Mouse (Mus musculus) ES-Bruce4 (cell line): ENCODE data around the gene Cpa2. TPM values are rescaled to one million over a fixed set of nuclear protein-coding genes. Genes with fewer than 3 reads are reported as not detected.

Experiments used
- H3K27ac ChIP-seq: 2 replicates; pipeline ENCODE4 v1.5.1; 2012; ENCODE audit warnings: low read length, inconsistent platforms; ENCODE audit not compliant: insufficient read depth
- H3K27me3 ChIP-seq: 2 replicates; pipeline ENCODE4 v1.6.1; 2012; ENCODE audit warnings: mild to moderate bottlenecking, low read length, inconsistent platforms; ENCODE audit not compliant: control insufficient read depth, poor library complexity, insufficient read depth, severe bottlenecking
- H3K36me3 ChIP-seq: 2 replicates; pipeline ENCODE4 v1.6.1; 2012; ENCODE audit warnings: inconsistent platforms, mild to moderate bottlenecking, low read length, moderate library complexity; ENCODE audit not compliant: control insufficient read depth, poor library complexity, insufficient read depth, severe bottlenecking
- H3K4me1 ChIP-seq: one replicate; pipeline ENCODE4 v1.8.1; 2011; ENCODE audit warnings: low read length; ENCODE audit not compliant: control insufficient read depth, insufficient read depth
- H3K4me3 ChIP-seq: 2 replicates; pipeline ENCODE4 v1.5.1; 2011; ENCODE audit warnings: low read depth, mild to moderate bottlenecking, low read length
- H3K9ac ChIP-seq: 2 replicates; pipeline ENCODE4 v1.6.1; 2012; ENCODE audit warnings: low read depth, mild to moderate bottlenecking, inconsistent platforms; ENCODE audit not compliant: poor library complexity, severe bottlenecking
- H3K9me3 ChIP-seq: replicated peaks from 2 replicates; pipeline ENCODE4 v1.6.1; 2012; ENCODE audit warnings: mild to moderate bottlenecking, low read length, inconsistent platforms; ENCODE audit not compliant: control insufficient read depth, poor library complexity, insufficient read depth, severe bottlenecking
- CTCF ChIP-seq: IDR thresholded peaks from one replicate; pipeline ENCODE4 v1.8.1; 2011; ENCODE audit warnings: low read depth, low read length
- EP300 ChIP-seq: IDR thresholded peaks from 2 replicates; pipeline ENCODE4 v1.6.1; 2011; ENCODE audit warnings: low read depth, low read length; ENCODE audit not compliant: insufficient read depth
- POLR2A ChIP-seq: IDR thresholded peaks from one replicate; pipeline ENCODE4 v1.8.1; 2011; ENCODE audit warnings: low read length; ENCODE audit not compliant: insufficient read depth
- polyA plus RNA-seq: library from polyadenylated mRNA; stranded (reverse); fragments of >200 nt; gene quantifications from 2 replicates; pipeline ENCODE4 v1.2.4, GENCODE M21; 2011; ENCODE audit warnings: low read depth; ENCODE audit not compliant: missing spikeins, insufficient read depth, insufficient read length

The Cpa2 gene
- polyA plus RNA-seq, 1 experiment, result 1.5 TPM

DNA sequence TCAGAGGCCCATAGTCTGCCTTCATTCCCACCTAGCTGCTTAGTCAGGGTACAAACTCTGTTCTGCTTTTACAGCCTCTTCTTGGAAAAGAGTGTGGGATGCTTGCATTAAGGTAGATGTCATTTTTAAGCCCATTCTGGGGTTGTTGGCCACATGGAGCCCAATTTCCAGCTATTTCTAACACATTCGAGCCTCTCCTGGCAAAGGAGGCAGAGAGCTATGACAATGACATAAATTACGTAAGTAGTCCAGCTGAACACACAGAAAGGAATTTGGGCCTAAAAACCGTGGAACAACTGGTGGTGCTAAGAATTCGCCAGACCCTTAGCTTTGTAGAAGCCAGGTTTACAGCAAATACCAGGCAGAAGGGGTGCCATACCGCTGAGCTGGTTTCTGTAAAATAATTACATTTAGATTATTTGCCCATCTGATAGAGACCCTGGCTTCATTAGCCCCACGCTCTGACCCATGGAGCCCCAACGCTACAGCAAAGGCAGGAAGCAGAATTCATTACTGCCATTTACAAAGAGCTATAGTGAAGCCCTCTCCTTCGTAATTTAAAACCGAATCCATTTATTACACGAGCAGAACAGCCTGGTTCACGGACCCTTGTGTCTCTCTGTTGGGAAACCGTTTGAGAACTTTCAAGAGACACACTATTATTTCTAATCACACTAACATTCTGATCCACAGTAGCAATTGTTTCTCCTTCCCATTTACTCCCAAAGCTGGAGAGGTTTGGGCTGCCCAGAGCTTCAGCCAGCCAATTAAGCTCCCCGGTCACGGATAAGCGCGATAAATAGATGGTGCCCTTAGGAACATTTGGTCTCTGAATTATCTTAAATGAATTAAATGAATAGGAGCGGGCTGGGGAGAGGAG lies 38.8 kb downstream of the Cpa2 start:
- TF ChIP-seq CTCF (no peak), EP300 (no peak), POLR2A (no peak)
- no peak overlapping the region for H3K4me3 ChIP-seq
- H3K9me3 ChIP-seq, result no peaks in the 10 kb centered on the region
- no peaks in the 10 kb centered on the region for H3K36me3 ChIP-seq
- no peaks in the 10 kb centered on the region for H3K4me1 ChIP-seq
- no peaks in the 10 kb centered on the region; the same call in 1 of the 2 replicates for H3K27me3 ChIP-seq
- H3K27ac ChIP-seq, result no peak overlapping the region
- H3K9ac ChIP-seq, result no peak overlapping the region

DNA sequence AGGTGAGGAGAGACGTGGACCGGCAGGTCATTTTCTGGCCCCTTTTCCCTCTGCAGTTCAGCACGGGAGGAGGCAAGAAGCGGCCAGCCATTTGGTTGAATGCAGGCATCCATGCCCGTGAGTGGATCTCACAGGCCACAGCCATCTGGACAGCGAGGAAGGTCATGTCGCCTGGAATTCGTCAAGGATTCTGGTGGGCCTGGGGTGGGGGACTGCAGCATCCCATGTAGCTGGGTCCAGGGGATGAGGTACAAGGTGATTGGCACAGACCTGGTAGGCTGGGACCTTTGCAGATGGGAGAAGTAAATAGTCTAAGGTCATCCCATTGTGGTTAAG lies 39.4 kb downstream of the Cpa2 start:
- TF ChIP-seq EP300 (no peak), CTCF (no peak), POLR2A (no peak)
- no peak overlapping the region for H3K27ac ChIP-seq
- no peaks in the 10 kb centered on the region for H3K9me3 ChIP-seq
- H3K4me3 ChIP-seq, result no peak overlapping the region
- no peaks in the 10 kb centered on the region for H3K4me1 ChIP-seq
- no peaks in the 10 kb centered on the region; the same call in 1 of the 2 replicates for H3K27me3 ChIP-seq
- H3K9ac ChIP-seq, result no peak overlapping the region
- no peaks in the 10 kb centered on the region for H3K36me3 ChIP-seq

DNA sequence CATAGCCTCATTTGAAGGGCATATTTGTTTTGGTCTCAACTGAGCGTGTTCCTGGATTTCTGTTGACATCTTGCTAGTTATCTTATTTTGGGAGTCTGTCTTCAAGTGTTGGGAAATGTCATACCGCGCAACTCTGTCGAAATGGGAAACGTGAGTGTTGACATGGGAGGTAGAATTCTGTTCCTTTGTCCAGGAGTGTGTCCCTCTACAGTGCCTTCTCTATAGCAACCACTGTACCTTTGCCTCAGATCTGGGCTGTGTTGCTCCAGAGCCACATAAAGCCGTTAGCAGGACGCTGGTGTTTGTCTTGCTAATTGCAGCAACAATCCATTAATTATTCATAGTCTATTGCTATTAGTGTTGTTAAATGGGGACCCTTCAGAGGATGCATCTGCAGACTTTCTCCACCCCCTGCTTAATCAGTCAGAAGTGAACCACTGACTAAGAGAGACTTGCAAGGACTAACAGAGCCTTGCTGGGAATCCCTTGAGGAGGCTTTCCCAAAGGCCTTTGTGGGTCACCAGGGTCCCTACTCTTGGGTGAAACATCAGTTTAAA lies 45.6 kb downstream of the Cpa2 start:
- TF ChIP-seq CTCF (no peak), POLR2A (no peak), EP300 (no peak)
- no peak overlapping the region for H3K27ac ChIP-seq
- H3K9me3 ChIP-seq, result no peaks in the 10 kb centered on the region
- no peaks in the 10 kb centered on the region for H3K4me1 ChIP-seq
- H3K27me3 ChIP-seq, result no peaks in the 10 kb centered on the region
- H3K9ac ChIP-seq, result no peak overlapping the region
- H3K36me3 ChIP-seq, result no peaks in the 10 kb centered on the region
- H3K4me3 ChIP-seq, result no peak overlapping the region

DNA sequence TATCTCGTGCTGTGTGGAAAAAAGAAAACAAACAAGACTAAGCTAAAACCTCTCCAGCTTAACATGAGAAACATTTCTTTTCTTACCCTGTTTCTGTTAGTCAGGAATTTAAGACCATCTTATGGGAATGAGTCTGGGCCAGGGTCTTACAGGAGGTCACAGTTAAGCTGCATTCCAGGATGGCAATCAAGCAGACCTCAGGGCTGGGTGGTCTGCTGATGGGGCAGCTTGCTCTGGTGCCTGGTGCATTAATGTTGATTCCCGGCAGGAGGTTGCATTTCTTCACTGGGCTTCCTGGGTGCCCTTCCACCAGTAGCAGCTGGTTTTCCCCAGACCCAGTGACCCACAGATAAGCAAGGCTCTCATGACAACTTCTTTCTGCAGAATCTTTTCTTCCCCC lies 48.4 kb downstream of the Cpa2 start:
- H3K4me1 ChIP-seq, result no peaks in the 10 kb centered on the region
- H3K9me3 ChIP-seq, result no peaks in the 10 kb centered on the region
- no peaks in the 10 kb centered on the region for H3K36me3 ChIP-seq
- H3K27ac ChIP-seq, result no peak overlapping the region
- H3K4me3 ChIP-seq, result no peak overlapping the region
- TF ChIP-seq POLR2A, result no peak
- TF ChIP-seq EP300, result no peak
- no peak for TF ChIP-seq CTCF
- H3K27me3 ChIP-seq, result no peaks in the 10 kb centered on the region
- no peak overlapping the region for H3K9ac ChIP-seq

DNA sequence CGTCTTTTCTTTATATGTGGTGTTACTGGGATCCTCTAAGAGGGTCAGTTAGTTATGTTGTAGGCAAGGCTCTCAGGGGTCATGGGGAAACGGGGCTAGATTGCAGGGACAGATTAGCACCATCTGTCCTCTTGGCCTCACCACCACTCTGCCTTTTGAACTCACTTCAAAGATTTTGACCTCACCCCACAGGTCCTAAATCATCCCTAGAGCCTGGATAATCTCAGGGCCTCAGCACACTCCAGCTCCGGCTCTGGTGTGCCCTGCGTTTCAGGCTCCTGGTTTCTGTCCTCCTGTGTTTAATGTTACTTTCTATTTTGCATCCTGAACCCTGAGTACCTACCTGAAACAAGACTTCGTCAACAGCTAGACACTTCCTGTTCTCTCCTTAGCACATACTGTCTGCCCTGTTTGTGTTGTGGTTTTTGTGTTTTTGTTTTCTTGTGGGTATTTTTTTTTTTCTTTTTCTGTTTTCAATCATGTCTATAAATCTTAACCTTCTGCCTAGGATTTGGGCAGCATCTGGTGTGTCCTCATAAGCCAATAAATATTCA lies 50.5 kb downstream of the Cpa2 start:
- Histone ChIP-seq H3K9me3 (no peaks in the 10 kb centered on the region), H3K36me3 (no peaks in the 10 kb centered on the region), H3K4me1 (no peaks in the 10 kb centered on the region), H3K27ac (no peak overlapping the region), H3K27me3 (no peaks in the 10 kb centered on the region), H3K4me3 (no peak overlapping the region), H3K9ac (no peak overlapping the region)
- no peak for TF ChIP-seq POLR2A
- no peak for TF ChIP-seq EP300

DNA sequence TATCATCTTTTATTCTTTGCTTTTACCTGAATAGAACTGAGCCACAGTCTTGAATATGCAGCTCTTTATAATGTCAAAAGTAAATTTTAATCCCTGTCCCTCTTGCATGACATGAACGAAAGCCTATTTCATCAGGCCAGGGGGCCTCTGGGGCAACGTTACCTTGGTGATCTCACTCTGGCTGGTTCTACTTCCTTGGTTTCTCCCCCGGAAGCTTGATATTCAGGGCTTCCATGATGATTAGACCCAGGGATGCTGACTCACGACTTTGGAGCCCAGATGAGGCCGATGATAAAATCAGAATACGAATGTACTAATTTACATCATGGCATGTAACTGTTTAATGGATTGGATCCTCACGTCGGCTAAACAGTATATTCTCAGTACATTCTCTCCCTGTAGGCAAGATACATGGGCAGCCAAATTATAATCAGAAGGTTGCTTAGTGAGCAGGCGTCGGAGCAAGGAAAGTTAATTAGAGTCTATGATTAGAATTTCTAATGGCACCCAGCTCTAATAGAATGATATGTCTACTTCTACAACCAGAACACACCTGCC lies 51.1 kb downstream of the Cpa2 start:
- H3K27me3 ChIP-seq, result no peaks in the 10 kb centered on the region
- H3K4me1 ChIP-seq, result no peaks in the 10 kb centered on the region
- no peak overlapping the region for H3K4me3 ChIP-seq
- H3K9me3 ChIP-seq, result no peaks in the 10 kb centered on the region
- TF ChIP-seq EP300 (no peak), POLR2A (no peak), CTCF (no peak)
- H3K9ac ChIP-seq, result no peak overlapping the region
- H3K27ac ChIP-seq, result no peak overlapping the region
- no peaks in the 10 kb centered on the region for H3K36me3 ChIP-seq
